ENCODE assay signal across 20 mouse cellular contexts in the genomic region with DNA sequence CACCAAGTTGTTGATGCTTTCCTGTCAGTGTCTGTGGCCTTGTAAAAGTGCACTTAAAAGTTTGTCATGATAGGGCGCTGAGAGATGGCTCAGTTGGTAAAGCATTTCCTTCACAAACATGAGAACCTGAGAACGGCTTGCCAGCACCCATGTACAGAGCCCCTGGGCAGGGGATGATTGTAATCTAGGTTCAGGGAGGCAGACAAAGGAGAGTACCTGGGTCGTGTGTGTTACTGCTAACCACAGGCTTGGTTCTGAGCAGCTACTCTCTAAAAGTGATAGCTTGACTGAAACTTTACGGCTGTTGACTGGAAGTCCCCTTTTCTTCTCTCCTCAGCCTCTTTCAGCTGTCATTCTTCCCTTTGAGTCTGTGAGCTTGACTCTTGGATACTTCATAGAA.
DNase-seq lines count a peak whose midpoint lies in the region; ATAC-seq and TF ChIP-seq lines count a peak whose summit lies in the region.
"Had no signal": no experiment of that assay in that cellular context is flagged by ENCODE, and none has a peak within 500 bp of the region (broad histone marks: within the 10 kb centered on the region; RNA-seq: fewer than 3 reads in every experiment).

No protein-coding gene starts in this region.

- TF ChIP-seq CTCF in stomach, postnatal 0 days (IDR thresholded peaks at IDR 0.05; ENCODE audit: low read depth): no peak

- TF ChIP-seq EP300 in stomach, postnatal 0 days (optimal IDR thresholded peaks at IDR 0.05): no peak

- DNase-seq in heart, adult 11 months: peak; percentile 78
- DNase-seq in CD4-positive, CD25-positive, alpha-beta regulatory T cell, adult 2 months (ENCODE audit: low read depth, low spot score): peak; percentile 86
- DNase-seq in stomach, postnatal 0 days (ENCODE audit: low spot score): peak; percentile 6
- DNase-seq in layer of hippocampus, postnatal 10 days (ENCODE audit: low spot score in 2 of 2): no peak
- DNase-seq in right cerebral cortex, postnatal 36 days (ENCODE audit: low spot score in 2 of 2): no peak
- no peak for DNase-seq in kidney, adult 9 months
- DNase-seq: adrenal gland, postnatal 36 days; heart, postnatal 4 days; layer of hippocampus, postnatal 36 days; midbrain, embryonic 14.5 days had no signal

- no peak for ATAC-seq in heart, embryonic 11.5 days (replicated peaks; ENCODE audit: insufficient number of reproducible peaks, low FRiP score, low TSS enrichment)
- ATAC-seq in embryonic facial prominence, embryonic 13.5 days (ENCODE audit: insufficient number of reproducible peaks, insufficient read depth, low FRiP score, low TSS enrichment, low read depth): no peak
- ATAC-seq in stomach, postnatal 0 days (ENCODE audit: low FRiP score, low TSS enrichment): no peak
- ATAC-seq: hindbrain, postnatal 0 days; Patski had no signal

- H3K36me3 ChIP-seq in heart, embryonic 11.5 days (ENCODE audit: control insufficient read depth, insufficient read depth, low read length): no peaks in the 10 kb centered on the region
- no peaks in the 10 kb centered on the region for H3K36me3 ChIP-seq in embryonic facial prominence, embryonic 13.5 days
- no peaks in the 10 kb centered on the region for H3K36me3 ChIP-seq in stomach, postnatal 0 days (ENCODE audit: control insufficient read depth, insufficient read depth, low read length)
- H3K36me3 ChIP-seq: embryonic facial prominence, embryonic 15.5 days; forebrain, embryonic 10.5 days; heart, embryonic 13.5 days; kidney, embryonic 15.5 days; lung, embryonic 15.5 days had no signal

- H3K4me1 ChIP-seq in heart, embryonic 11.5 days (ENCODE audit: control insufficient read depth, insufficient read depth, low read length): peaks cover 17% of the 10 kb centered on the region
- peaks cover 56% of the 10 kb centered on the region for H3K4me1 ChIP-seq in embryonic facial prominence, embryonic 13.5 days
- peaks cover 4% of the 10 kb centered on the region for H3K4me1 ChIP-seq in stomach, postnatal 0 days (replicated peaks; ENCODE audit: control insufficient read depth, insufficient read depth)

- H3K27ac ChIP-seq in heart, embryonic 11.5 days (ENCODE audit: low read depth, low read length): no peak overlapping the region
- H3K27ac ChIP-seq in embryonic facial prominence, embryonic 13.5 days: no peak overlapping the region
- no peak overlapping the region for H3K27ac ChIP-seq in stomach, postnatal 0 days (replicated peaks)
- H3K27ac ChIP-seq: embryonic facial prominence, embryonic 15.5 days; forebrain, embryonic 10.5 days; heart, embryonic 13.5 days; hindbrain, postnatal 0 days; kidney, embryonic 15.5 days; lung, embryonic 15.5 days; macrophage had no signal

- no peak overlapping the region for H3K4me2 ChIP-seq in heart, embryonic 11.5 days
- no peak overlapping the region for H3K4me2 ChIP-seq in embryonic facial prominence, embryonic 13.5 days
- no peak overlapping the region for H3K4me2 ChIP-seq in stomach, postnatal 0 days (replicated peaks; ENCODE audit: low read depth)
- H3K4me2 ChIP-seq: embryonic facial prominence, embryonic 15.5 days; lung, embryonic 15.5 days had no signal

- H3K9ac ChIP-seq in heart, embryonic 11.5 days (ENCODE audit: low read depth, low read length): no peak overlapping the region
- 0 out of 2 replicates have a peak overlapping the region, but pooled peaks have one; percentile 21 for H3K9ac ChIP-seq in embryonic facial prominence, embryonic 13.5 days
- H3K9ac ChIP-seq in stomach, postnatal 0 days (ENCODE audit: low read length): no peak overlapping the region
- H3K9ac ChIP-seq: embryonic facial prominence, embryonic 15.5 days; heart, embryonic 13.5 days; kidney, embryonic 15.5 days; lung, embryonic 15.5 days had no signal

- H3K9me3 ChIP-seq in heart, embryonic 11.5 days (replicated peaks; ENCODE audit: control insufficient read depth, low read length): no peaks in the 10 kb centered on the region
- no peaks in the 10 kb centered on the region for H3K9me3 ChIP-seq in embryonic facial prominence, embryonic 13.5 days
- H3K9me3 ChIP-seq in stomach, postnatal 0 days (ENCODE audit: control insufficient read depth, low read length): no peaks in the 10 kb centered on the region
- H3K9me3 ChIP-seq: embryonic facial prominence, embryonic 15.5 days; forebrain, embryonic 10.5 days; heart, embryonic 13.5 days; kidney, embryonic 15.5 days; lung, embryonic 15.5 days had no signal

- no peak overlapping the region for H3K4me3 ChIP-seq in heart, embryonic 11.5 days (ENCODE audit: low read depth, low read length)
- H3K4me3 ChIP-seq in embryonic facial prominence, embryonic 13.5 days: no peak overlapping the region
- H3K4me3 ChIP-seq in stomach, postnatal 0 days (ENCODE audit: low read depth, low read length): no peak overlapping the region
- H3K4me3 ChIP-seq: embryonic facial prominence, embryonic 15.5 days; forebrain, embryonic 10.5 days; heart, embryonic 13.5 days; kidney, embryonic 15.5 days; lung, embryonic 15.5 days had no signal

- H3K27me3 ChIP-seq in heart, embryonic 11.5 days (ENCODE audit: control insufficient read depth, insufficient read depth, low read length): no peaks in the 10 kb centered on the region
- no peaks in the 10 kb centered on the region for H3K27me3 ChIP-seq in embryonic facial prominence, embryonic 13.5 days
- H3K27me3 ChIP-seq in stomach, postnatal 0 days (ENCODE audit: control insufficient read depth, insufficient read depth, low read length): no peaks in the 10 kb centered on the region
- H3K27me3 ChIP-seq: embryonic facial prominence, embryonic 15.5 days; heart, embryonic 13.5 days; kidney, embryonic 15.5 days; lung, embryonic 15.5 days; Patski had no signal

- WGBS in heart, embryonic 11.5 days (ENCODE audit: insufficient replicate concordance): 58% methylated on average over 4 of the region's 4 CpGs
- WGBS in embryonic facial prominence, embryonic 13.5 days: 62% methylated on average over 4 of the region's 4 CpGs
- WGBS in stomach, postnatal 0 days: 81% methylated on average over 4 of the region's 4 CpGs

Comparison
In these comparisons a context has a peak if more than half of its experiments do, and no peak if none do; other contexts are left out.
1. DNase-seq: peak in heart, adult 11 months (single experiment), CD4-positive, CD25-positive, alpha-beta regulatory T cell, adult 2 months (single experiment) and stomach, postnatal 0 days (single experiment); none in layer of hippocampus, postnatal 10 days (0 of 2), right cerebral cortex, postnatal 36 days (0 of 2) and kidney, adult 9 months (single experiment).